Mouse (Mus musculus): ENCODE results near the gene Pik3c2b.
"Not testable (repeated sequence)": the region's sequence is repeated elsewhere in the genome, so short reads cannot be mapped to it uniquely, and the experiment has no call there.

Gene Pik3c2b

DNA sequence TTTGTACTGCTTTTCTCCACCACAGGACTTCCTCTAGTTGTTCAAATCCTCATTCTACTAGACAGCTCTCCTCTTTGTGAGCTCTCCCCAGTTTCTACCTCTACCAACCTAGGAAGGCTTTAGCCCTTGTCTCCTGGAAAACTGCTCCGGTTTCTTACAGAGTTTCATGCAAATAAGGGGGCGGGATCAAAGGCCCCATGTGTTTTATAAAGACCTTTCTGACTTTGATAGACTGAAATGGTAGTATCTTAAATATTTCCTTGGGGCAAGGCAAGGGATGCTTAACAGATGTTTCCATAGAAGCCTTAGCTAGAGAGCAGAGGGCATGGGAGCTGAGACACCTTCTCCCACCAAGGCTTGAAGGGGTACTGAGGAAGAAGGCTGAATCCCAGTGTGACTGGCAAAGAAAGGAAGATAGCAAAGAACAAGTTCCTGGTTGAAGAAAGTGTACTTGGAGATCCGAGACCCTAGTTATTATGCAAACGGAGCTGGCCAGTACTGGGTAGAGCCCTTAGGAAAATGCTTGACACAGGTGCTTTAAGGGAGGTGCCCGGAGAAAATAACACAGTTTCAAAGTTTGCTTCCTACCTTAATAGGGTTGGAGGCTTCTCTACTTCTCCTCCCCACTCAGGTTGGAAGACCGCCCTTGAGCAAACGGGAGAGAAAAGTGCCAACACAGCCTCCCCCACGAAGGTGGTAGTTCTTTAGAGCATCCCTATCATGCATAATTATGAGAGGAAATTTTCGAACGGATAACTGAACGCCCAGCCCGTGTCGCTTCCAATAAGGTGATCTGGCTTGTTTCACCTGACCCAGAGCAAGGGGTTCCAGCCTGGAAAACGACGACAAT, at the start of gene Pik3c2b:
Pik3c2b (plus strand) TSS at position 657 of the 850 bp plus-strand sequence.
- no peak for DNase-seq (ENCODE audit: low read depth, low spot score)

DNA sequence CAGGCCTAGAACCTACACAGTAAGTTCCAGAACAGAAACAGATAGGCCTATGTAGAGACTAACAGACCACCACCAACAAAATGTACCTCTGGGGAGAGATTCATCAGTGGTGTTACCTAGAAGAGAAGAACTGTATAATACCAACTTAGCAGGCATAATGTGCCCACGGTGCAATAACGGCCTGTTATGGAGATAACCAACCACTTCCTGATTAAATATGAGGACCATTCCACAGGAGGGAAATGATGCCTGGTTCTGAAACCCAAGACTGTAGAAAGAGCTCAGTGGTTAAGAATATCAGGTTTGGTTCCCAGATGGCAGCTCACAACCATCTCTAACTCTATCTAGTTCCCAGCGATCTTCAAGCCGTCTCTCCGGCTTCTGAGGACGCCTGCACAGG, 45.1 kb upstream of the Pik3c2b start:
- DNase-seq (ENCODE audit: low read depth, low spot score): no peak

DNA sequence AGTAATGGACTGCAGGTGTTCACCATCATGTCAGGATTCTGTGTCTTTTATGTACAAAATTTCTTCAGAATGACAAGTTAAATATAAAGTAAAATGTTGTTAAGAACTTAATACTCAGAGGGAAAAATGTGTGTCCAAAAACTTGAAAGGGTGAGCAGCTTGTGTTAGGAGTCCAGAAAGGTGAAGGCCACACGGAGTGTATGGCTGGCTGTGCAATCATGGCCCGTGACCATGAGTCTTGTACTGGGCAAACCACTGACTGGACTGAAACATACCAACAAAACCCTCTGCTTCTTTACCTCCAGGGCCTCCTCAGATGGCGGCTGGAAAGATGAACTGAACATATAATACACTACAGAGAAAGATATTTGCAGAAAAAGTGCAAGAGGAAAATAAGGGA, 38.9 kb upstream of the Pik3c2b start:
- DNase-seq (ENCODE audit: low read depth, low spot score): no peak

DNA sequence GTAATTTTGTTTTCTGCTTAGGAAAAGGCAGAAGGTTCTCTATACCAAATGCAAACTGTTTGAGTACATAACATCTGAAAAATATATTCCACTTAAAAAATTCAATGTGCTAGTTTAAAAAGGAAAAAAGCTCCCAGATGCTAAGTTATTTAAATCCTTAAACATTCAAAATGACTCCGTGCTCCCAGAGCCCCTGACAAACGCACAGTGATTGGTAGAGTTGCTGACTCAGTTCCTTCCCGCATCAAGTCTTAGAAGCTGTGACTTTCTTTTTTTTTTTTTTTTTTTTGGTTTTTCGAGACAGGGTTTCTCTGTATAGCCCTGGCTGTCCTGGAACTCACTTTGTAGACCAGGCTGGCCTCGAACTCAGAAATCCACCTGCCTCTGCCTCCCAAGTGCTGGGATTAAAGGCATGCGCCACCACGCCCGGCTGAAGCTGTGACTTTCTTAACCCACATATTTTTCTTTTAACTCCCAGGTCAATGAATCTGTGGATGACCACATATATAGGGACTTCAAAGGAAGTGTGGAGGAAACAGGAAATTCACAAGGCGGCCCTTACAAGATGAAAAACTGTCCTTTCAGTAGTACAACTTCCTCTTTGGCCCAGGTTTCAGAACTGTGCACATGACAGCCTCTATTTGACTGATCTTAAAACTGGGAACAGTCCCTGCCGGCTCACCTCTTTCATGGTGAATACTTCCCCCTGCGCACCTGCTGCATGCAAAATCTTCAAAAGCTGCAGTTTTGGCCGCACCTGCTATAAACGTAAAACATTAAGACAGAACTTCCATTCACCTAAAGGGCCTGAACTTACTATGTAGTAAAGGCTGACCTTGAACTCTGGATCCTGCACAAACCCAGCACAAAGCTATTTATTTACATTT, 33.3 kb upstream of the Pik3c2b start:
- DNase-seq (ENCODE audit: low read depth, low spot score): no peak

DNA sequence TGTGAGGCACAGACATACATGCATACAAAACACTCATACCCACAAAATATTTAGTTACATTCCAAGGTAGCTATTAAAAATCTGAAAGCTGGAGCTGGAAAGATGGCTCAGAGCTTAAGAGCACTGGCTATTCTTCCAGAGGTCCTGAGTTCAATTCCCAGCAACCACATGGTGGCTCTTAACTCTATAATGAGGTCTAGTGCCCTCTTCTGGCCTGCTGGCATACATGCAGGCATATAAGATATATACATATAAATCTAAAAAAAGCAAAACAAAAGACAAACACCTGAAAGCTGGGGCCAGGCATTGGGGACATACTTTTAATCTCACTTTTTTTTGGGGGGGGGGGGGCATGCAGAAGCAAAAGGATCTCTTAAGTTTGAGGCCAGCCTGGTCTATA, 32.1 kb upstream of the Pik3c2b start:
- DNase-seq (ENCODE audit: low read depth, low spot score): no peak

DNA sequence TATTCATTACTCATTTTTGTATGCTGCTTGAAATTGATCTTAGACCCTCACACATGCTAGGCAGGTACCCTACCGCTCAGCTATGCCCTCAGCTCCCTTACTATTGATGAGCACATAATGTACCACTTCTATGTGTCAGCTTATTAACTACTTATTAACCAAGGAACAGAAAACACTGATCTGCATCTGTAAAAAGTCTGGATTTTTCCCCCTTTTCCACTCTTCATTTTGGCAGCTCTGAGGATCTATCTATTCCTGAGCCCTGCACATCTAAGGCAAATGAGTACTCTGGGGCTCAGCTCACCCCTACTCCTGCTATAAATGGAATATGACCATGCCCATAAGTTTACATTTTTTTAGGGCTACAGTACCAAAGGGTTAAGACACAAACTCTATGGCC, 31.3 kb upstream of the Pik3c2b start:
- DNase-seq (ENCODE audit: low read depth, low spot score): no peak

DNA sequence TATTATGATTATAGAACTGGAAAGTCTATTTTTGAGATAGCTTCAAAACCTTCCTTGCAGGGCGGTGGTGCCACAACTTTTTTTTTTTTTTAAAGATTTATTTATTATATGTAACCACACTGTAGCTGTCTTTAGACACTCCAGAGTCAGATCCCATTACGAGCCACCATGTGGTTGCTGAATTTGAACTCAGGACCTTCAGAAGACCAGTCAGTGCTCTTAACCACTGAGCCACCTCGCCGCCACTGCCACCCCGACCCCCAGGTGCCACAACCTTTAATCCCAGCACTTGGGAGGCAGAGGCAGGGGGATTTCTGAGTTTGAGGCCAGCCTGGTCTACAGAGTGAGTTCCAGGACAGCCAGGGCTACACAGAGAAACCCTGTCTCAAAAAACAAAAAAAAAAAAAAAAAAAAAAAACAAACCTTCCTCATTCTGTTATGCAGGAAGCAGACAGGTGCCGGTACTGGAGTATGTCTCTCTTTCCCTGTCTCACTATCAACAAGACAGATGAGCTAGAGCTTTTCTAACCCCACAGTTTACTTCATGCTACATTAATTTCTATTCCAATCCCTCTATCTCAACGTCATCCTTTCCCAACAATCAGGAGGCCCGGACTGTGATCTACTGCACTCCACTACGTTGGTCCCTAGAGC, 28.6 kb upstream of the Pik3c2b start:
- no peak for DNase-seq (ENCODE audit: low read depth, low spot score)

DNA sequence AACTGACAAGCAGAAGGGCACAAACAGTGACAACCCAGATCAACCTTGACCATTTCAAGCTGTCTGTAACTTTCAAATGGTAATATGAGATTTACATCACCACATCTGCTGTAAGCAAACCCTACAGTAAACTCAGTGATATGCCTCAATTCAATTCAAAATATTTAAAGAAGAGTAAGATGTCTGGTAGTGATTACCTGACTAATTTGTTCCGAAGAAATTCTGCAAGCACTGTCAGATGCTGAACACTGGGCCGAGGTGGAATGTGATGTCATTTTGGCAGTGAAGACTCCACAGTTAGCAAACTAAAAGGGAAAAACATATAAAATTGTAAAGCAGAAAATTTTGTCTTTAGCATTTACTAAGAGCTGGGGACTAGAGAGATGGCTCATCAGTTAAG, 26.9 kb upstream of the Pik3c2b start:
- DNase-seq (ENCODE audit: low read depth, low spot score): no peak

DNA sequence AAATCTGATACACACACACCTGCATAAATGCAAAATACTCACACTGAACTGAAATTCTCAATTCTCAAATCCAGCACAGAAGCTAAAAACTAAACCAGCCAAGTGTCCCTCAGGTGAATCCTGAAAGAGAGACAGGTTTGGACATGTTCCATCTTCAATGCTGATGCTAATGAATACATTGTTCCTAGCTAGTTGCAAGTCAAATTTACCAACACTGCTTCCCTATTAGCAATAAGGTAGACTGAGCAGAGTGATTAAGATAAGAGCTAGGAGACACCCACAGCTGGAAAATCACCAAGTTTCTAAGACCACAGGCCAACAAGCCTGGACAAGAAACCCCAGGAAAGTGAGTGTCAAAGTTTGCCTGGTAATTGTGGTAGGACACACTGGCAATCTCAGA, 26.2 kb upstream of the Pik3c2b start:
- no peak for DNase-seq (ENCODE audit: low read depth, low spot score)

DNA sequence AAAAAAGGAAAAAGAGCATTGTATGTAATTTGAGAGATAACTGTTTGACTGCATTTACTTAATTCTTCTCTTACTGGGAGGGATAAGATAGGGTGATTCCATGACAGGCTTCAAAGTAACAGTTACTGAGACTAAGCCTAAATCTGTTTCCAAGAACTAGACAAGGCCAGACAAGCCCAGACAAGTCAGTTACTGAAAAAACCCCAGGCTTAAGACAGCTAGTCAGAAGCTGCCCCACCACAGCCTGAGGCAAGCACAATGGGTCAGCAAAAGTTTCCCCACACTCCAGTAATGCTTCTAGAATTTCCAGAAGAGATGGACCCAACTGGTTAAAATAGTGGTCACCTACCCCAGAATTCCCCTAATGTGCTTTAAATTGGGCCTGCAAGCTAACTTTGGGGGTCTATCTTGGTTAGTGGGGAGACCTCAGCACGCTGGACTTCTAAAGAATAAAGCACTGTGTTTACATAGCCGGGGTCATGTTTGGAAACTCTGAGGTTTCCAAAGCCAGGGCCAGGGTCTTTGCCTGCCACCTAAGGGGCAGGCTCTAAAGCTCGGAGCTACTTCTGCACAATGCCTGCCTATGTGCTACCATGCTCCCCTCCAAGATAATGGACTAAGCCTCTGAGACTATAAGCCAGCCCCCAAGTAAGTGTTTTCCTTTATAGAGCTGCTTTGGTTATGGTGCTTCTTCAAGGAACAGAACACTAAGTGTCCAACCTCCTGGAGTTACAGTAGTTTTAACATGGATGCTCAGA, 25.2 kb upstream of the Pik3c2b start:
- no peak for DNase-seq (ENCODE audit: low read depth, low spot score)

DNA sequence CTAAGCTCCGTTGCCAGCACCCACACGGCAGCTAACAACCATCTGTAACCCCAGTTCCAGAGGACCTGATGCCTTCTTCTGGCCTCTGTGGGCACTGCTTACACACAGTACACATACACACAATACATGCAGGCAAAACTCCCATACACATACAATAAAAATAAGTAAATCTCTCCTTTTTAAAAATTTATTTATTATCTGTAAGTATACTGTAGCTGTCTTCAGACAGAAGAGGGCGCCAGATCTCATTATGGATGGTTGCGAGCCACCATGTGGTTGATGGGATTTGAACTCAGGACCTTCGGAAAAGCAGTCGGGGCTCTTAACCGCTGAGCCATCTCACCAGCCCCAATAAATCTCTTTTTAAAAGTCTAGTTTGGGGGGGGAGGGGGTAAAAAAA, 24.1 kb upstream of the Pik3c2b start:
- DNase-seq (ENCODE audit: low read depth, low spot score): no peak

DNA sequence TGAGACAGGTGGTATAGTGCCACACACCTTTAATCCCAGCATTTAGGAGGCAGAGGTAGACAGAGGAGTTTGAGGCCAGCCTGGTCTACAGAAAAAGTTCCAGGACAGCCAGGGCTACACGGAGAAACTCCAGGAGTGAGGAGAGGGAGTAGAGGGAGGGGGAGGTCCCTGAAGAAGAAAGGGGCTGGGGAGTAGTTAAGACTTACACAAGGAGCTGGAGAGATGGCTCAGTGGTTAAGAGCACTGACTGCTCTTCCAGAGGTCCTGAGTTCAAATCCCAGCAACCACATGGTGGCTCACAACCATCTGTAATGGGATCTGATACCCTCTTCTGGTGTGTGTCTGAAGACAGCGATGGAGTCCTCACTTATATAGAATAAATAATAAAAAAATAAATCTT, 23.5 kb upstream of the Pik3c2b start:
- not testable (repeated sequence) for DNase-seq (ENCODE audit: low read depth, low spot score)

DNA sequence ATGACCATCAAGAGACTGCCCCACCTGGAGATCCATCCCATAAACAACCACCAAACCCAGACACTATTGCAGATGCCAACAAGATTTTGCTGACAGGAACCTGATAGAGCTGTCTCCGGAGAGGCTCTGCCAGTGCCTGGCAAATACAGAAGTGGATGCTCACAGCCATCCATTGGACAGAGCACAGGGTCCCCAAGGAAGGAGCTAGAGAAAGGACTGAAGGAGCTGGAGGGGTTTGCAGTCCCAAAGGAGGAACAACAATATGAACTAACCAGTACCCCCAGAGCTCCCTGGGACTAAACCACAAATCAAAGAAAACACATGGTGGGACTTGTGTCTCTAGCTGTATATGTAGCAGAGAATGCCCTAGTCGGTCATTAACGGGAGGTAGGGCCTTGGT, 21.7 kb upstream of the Pik3c2b start:
- not testable (repeated sequence) for DNase-seq (ENCODE audit: low read depth, low spot score)

DNA sequence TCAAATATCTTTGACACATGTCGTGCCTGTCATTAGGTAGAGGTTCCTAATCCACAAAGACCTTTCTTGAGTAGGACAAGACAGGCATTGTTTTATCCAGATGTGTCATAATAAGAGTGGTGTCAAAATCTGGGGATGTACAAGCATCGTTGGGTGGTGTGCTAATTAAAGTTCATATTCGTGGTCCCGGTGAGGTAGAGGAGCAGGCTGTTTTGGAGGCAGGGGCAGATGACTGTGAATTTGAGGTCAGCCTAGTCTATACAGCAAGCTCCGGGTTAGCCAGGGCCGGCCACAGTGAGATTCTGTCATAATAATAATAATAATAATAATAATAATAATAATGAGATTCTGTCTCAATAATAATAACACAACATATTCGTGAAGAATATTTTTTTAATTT, 21.0 kb upstream of the Pik3c2b start:
- DNase-seq (ENCODE audit: low read depth, low spot score): no peak

DNA sequence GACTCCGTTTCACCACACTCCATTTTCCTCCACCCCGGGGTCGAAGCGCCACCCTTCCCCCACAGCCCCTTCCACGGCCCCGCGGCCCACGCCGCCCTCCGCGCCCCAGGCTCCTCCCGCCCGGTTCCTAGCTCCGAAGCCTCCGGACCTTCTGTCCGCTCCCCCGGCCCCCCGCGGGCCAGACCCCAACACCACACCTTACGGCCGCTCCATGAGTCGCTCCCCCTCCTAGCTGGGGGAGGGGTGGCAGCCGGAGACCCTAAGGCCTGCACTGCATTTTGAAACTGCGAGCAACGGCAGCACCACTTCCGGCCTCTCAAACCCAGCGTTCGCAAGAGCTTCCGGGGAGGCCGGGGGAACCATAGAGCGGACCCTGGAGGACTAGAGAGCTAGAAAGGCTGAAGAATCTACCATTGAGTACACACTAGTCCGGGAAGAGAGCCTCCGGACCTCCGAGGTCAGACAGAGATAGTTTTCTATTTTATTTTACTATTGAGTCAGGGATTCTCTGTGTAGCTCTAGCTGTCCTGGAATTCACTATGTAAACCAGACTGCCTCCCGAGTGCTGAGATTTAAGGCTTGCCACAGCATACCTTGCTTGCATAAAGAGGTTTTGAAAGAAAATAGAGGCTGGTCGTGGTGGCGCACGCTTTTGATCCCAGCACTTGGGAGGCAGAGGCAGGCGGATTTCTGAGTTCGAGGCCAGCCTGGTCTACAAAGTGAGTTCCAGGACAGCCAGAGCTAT, 20.2 kb upstream of the Pik3c2b start:
- peak; percentile 88 for DNase-seq (ENCODE audit: low read depth, low spot score)

DNA sequence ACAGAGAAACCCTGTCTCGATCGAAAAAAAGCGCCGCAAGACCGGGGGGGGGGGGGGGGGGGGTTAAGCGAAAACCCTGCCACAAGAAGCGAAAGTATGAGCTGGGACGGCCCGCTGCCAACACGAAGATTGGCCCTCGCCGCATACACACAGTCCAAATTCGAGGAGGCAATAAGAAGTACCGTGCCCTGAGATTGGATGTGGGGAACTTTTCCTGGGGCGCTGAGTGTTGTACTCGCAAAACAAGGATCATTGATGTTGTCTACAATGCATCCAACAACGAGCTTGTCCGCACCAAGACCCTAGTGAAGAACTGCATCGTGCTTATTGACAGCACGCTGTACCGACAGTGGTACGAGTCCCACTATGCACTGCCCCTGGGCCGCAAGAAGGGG, 19.7 kb upstream of the Pik3c2b start:
- not testable (repeated sequence) for DNase-seq (ENCODE audit: low read depth, low spot score)

DNA sequence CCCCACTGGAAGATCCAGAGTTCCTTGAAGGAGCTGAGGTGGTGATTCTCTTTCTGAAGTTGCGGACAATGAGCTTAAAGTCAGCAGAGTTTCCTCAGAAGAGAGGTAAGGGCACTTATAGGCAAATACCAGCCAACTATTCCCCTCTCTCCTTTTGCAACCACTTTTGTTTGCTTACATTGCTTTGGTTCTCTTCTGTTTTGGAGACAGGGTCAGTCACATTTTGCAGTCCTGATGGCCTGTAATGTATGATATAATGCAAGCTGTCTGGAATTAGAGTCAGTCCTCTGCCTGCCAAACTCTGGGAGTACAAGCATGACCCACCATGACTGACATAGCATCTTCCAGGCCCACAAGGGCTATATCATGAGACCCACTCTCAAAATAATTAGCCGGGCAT, 18.3 kb upstream of the Pik3c2b start:
- DNase-seq (ENCODE audit: low read depth, low spot score): no peak

DNA sequence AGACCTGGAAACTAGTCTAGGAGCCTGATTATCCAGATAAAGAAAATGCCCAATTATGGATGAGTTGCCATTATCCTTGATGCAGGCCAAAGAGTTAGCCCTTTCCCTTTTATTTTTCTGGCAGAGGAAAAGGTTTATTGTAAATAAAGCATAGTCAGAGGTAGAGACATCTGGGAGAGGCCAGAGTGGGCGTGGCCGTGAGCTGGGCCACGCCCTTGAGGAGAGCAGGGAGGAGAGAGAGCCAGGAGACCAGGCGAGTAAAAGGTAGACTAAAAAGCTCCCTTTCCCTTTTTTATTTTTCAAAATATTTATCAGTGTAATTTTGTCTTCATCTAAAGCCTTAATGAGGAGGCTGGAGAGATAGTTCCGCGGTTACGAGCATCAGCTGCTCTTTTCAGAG, 17.5 kb upstream of the Pik3c2b start:
- no peak for DNase-seq (ENCODE audit: low read depth, low spot score)

DNA sequence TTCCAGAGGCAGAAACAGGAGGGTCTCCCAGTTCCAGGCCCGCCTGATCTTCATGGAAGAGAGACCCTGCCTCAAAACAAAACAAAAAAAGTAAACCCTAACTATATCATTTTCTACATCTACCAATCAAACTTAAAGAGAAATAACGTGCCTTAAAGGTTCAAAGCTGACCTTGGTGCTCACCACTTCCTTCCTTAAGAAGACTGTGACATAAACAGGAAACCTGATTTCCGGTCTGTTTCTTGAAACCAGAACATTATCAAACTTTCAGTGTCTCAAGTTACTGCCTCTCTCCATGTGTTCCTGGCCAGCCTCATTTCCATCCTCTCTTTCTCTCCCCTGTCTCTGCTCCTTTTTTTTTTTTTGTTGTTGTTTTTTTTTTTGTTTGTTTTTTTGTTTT, 15.7 kb upstream of the Pik3c2b start:
- no peak for DNase-seq (ENCODE audit: low read depth, low spot score)

DNA sequence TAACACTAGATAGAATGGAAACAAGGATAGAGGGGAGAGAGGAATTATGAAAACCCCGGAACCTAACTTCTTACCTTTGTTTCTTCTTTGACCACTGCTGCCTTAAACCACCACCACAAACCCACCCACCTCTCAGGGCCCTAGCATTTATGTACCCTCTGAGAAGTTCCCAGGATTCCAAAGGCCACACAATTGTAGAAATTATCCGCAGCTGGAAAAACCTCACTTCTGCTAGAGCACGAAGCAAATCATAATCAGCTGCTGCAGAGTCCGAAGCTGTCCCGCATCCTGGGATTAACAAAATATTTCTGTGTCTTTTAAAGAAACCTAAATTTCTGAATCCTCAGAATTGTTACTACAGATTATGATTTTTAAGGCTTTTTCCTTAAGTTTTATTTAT, 15.0 kb upstream of the Pik3c2b start, which contains the start of gene Mdm4:
Mdm4 (minus strand) TSS at position 101 of the 400 bp plus-strand sequence.
- no peak for DNase-seq (ENCODE audit: low read depth, low spot score)

DNA sequence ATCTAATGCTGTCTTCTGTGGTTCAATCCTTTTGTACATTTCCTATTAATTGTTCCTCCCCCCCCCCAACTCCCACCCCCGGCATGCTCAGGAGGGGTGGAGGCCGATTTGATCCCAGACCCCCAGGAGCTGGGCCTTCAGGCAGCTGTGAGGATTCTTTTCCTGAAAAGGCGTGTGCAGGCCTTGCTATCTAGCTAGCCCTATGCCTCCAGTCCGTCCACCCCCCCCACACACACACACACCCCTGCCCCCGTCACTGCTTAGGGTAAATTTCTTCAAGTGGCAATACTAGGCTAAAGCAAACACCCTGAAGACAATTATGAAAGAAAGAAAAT, 12.5 kb upstream of the Pik3c2b start:
- DNase-seq (ENCODE audit: low read depth, low spot score): no peak
